Comparison of ENCODE assay signal across 7 mouse cellular contexts in genomic region chr11:116827534-116828165, GRCm38 (mm10). TPM values are rescaled to one million over a fixed set of nuclear protein-coding genes. Genes with fewer than 3 reads are reported as not detected.
DNase-seq lines count a peak whose midpoint lies in the region; ATAC-seq lines count a peak whose summit lies in the region.

Gene Mxra7 (minus strand): TSS chr11:116828046.

- H3K27ac ChIP-seq in hindbrain, embryonic 15.5 days (replicated peaks) = peak within 1 kb of the TSS; percentile 77
- peak within 1 kb of the TSS; percentile 94 for H3K27ac ChIP-seq in midbrain, embryonic 10.5 days (replicated peaks)

- DNase-seq in adrenal gland, adult (ENCODE audit: inconsistent age in 2 of 2, low spot score in 1 of 2) = peak; percentile 90 to 95
- peak; percentile 75 for DNase-seq in cerebellum, adult 9-11 months
- DNase-seq in gastrocnemius, adult 8-10 months (ENCODE audit: low spot score in 2 of 2) = peak; percentile 71 to 78
- DNase-seq in left cerebral cortex, postnatal 36 days (ENCODE audit: low spot score in 2 of 2) = peak; percentile 61 to 65
- peak; percentile 85 for DNase-seq in midbrain, embryonic 10.5 days (ENCODE audit: low spot score)
- peak; percentile 53 to 74 for DNase-seq in spleen, postnatal 10 days (ENCODE audit: low spot score in 2 of 2)

- WGBS in hindbrain, embryonic 15.5 days = under 1% methylated on average over 62 of the region's 71 CpGs
- WGBS in midbrain, embryonic 10.5 days = under 1% methylated on average over 71 of the region's 71 CpGs

- H3K4me1 ChIP-seq in hindbrain, embryonic 15.5 days (replicated peaks) = peaks cover 39% of the 10 kb centered on the region
- H3K4me1 ChIP-seq in midbrain, embryonic 10.5 days = peaks cover 57% of the 10 kb centered on the region

- peak within 1 kb of the TSS; percentile 80 for H3K9ac ChIP-seq in hindbrain, embryonic 15.5 days

- H3K27me3 ChIP-seq in hindbrain, embryonic 15.5 days = no peaks in the 10 kb centered on the region
- H3K27me3 ChIP-seq in midbrain, embryonic 10.5 days (ENCODE audit: low read depth, poor library complexity, severe bottlenecking) = 0 out of 2 replicates have a peak, but pooled peaks cover 5% of the 10 kb centered on the region

- intact Hi-C loops in left cerebral cortex, postnatal 36 days (cut with DNase I) = no loop called here

- ATAC-seq in hindbrain, embryonic 15.5 days (ENCODE audit: low FRiP score, low read depth) = peak; percentile 46

- H3K4me2 ChIP-seq in hindbrain, embryonic 15.5 days = peak within 1 kb of the TSS; percentile 84

- no peaks in the 10 kb centered on the region for H3K9me3 ChIP-seq in hindbrain, embryonic 15.5 days
- H3K9me3 ChIP-seq in midbrain, embryonic 10.5 days (replicated peaks) = no peaks in the 10 kb centered on the region

- H3K36me3 ChIP-seq in hindbrain, embryonic 15.5 days = no peaks in the 10 kb centered on the region
- H3K36me3 ChIP-seq in midbrain, embryonic 10.5 days = peaks cover 12% of the 10 kb centered on the region

- peak within 1 kb of the TSS; percentile 60 for H3K4me3 ChIP-seq in hindbrain, embryonic 15.5 days
- H3K4me3 ChIP-seq in midbrain, embryonic 10.5 days = peak within 1 kb of the TSS; percentile 90

RNA-seq across cellular contexts. Expression of gene Mxra7, which starts in this region (rescaled TPM):
- total RNA-seq in gastrocnemius, adult 8-10 months (2022) = 1 to 10 TPM; 5.4 to 9.4 (median 8.1) TPM
- 41.5 and 42.8 TPM in 2 replicates for polyA plus RNA-seq in hindbrain, embryonic 15.5 days (2015; fragmentation: Nextera tagmentation; extraction: Ambion mirVana)
- 10 to 100 TPM; 15.4 to 18.3 TPM for total RNA-seq in left cerebral cortex, postnatal 36 days (2021)
- 28.1 and 29.1 TPM in 2 replicates for polyA plus RNA-seq in midbrain, embryonic 10.5 days (2016; fragmentation: Nextera tagmentation; extraction: Ambion mirVana)

Comparison
In these comparisons a context has a peak if more than half of its experiments do, and no peak if none do; other contexts are left out.
1. Peak in every context shown above with its lines: DNase-seq, ATAC-seq, H3K4me3 ChIP-seq and H3K27ac ChIP-seq.